Mouse (Mus musculus) bone marrow macrophage, adult 2 months (primary cell): ENCODE data around the gene Mb. TPM values are rescaled to one million over a fixed set of nuclear protein-coding genes. Genes with fewer than 3 reads are reported as not detected.
A peak's percentile ranks its signal among the peaks of the same experiment; 100 is the strongest.

Experiments
- H3K27ac ChIP-seq: 2 replicates; pipeline ENCODE4 v1.5.1; 2012; ENCODE audit warnings: low read depth, low read length; ENCODE audit not compliant: insufficient read depth
- H3K4me1 ChIP-seq: 2 replicates; pipeline ENCODE4 v1.6.1; 2012; ENCODE audit warnings: low read length; ENCODE audit not compliant: control insufficient read depth, insufficient read depth
- H3K4me3 ChIP-seq: 2 replicates; pipeline ENCODE4 v1.5.1; 2012; ENCODE audit warnings: mild to moderate bottlenecking, low read length, moderate library complexity; ENCODE audit not compliant: insufficient read depth
- CTCF ChIP-seq: IDR thresholded peaks from 2 replicates; pipeline ENCODE4 v1.5.1; 2012; ENCODE audit warnings: low read depth, mild to moderate bottlenecking, low read length, moderate library complexity
- POLR2A ChIP-seq: IDR thresholded peaks from 2 replicates; pipeline ENCODE4 v1.6.1; 2012; ENCODE audit warnings: mild to moderate bottlenecking, low read depth, low read length, borderline replicate concordance
- polyA plus RNA-seq: library from polyadenylated mRNA; stranded (reverse); fragments of >200 nt; gene quantifications from 2 replicates; pipeline ENCODE4 v1.2.4, GENCODE M21; 2012; ENCODE audit not compliant: missing spikeins, insufficient read depth, insufficient read length

Gene Mb
- polyA plus RNA-seq, 1 experiment, result not detected

DNA sequence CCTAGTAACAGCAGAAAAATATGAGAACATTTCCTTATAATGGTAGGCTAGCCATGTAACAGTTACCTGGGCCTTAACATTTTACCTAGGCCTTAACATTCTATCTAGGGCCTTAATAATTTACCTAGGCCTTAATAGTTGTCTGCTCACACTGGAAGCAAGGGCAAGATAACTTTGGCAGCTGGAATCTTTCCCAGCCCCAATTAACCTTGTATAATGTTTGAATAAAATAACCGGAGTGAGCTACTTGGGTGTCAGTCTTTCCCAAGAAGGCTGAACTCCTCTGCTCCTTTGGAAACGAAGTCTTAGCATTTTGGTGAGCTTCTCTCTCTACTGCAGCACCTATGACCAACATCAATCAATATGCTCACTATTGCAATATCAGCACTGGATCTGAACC is 52.4 kb downstream of the Mb start:
- Histone ChIP-seq H3K4me3 (no peak overlapping the region), H3K4me1 (no peaks in the 10 kb centered on the region), H3K27ac (no peak overlapping the region)
- TF ChIP-seq POLR2A (no peak), CTCF (no peak)

DNA sequence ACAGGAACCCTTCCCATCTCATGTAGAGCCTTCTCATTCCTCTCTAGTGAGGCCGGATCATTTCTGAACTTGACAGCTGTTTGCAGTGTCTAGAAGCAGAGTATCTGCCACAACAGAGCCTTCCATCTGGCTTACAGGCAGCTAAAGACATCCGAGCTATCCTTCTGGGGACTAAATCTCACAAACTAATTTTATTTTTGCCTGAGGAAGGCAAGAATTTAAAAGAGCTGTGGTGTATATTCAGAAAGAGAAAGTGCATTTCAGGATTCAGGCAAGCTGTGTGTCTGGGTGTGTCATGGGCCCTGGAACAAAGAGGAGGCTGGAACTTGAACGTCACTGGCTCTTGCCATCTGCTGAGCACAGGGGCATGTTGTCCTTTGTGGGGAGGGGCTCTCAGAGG is 56.1 kb downstream of the Mb start:
- H3K27ac ChIP-seq, result no peak overlapping the region
- no peaks in the 10 kb centered on the region for H3K4me1 ChIP-seq
- H3K4me3 ChIP-seq, result no peak overlapping the region
- TF ChIP-seq POLR2A, result no peak
- no peak for TF ChIP-seq CTCF

DNA sequence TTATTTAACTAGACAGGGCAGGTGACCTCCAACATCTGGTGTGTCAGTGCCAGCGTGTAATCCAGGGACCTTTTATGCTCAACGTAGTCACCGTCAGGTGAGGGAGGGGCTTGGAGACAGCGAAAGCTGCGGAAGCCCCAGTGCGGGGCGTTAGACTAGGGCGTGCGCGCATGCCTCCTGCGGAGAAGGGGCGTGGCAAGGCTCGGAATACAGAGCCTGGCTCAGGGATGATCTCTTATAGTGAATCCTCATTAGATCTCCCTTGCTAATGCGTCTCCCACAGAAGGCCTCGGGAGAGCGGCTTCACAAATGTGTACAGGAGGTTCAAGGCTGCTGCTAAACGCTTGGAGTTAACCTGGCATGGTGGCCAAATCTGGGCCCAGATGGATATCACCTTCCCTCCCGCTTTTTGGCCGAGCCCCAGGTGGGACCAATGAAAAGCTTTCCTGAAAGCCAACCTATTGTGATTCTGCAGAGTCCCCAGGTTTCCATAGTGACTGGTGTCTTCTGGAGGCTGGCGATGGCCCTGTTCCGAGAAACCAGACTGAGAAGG is 62.9 kb downstream of the Mb start:
- Histone ChIP-seq H3K4me1 (no peaks in the 10 kb centered on the region), H3K4me3 (peak overlapping the region; percentile 31), H3K27ac (no peak overlapping the region)
- TF ChIP-seq POLR2A, result no peak
- TF ChIP-seq CTCF, result no peak

DNA sequence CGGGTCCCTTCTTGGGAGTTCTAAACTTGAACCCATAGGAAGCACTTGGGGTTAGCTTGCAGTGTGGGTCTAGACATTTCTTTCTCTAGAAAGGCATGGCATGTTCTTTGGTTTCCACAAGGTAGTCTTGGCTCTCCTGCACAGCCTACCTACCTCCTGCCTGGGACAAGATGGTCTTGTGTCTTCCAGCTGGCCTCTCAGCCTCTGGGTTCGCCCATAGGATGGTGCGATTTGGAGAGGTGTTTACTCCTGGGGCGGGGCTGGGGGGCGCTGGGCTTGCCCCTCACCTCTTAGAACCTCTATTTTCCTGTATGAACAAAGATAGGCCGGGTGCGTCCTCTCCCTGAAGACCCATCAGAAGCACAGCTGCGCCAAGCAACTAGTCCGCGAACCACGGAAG is 63.3 kb downstream of the Mb start:
- no peaks in the 10 kb centered on the region for H3K4me1 ChIP-seq
- H3K27ac ChIP-seq, result no peak overlapping the region
- peak overlapping the region; percentile 31 for H3K4me3 ChIP-seq
- TF ChIP-seq CTCF (no peak), POLR2A (no peak)

DNA sequence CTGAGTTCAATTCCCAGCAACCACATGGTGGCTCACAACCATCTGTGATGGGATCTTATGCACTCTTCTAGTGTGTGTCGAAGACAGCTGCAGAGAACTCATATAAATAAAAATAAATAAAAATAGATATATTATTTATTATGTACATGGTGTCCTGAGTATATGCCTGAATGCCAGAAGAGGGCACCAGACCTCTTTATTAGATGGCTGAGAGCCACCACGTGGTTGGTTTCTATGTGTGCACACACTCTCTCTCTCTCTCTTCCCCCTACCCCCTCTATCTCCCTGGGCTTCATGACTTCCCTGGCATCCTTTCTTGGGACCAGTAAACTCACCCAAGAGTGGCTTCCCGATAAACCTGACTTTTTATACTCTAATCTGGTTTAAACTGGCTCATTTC is 67.7 kb downstream of the Mb start:
- H3K27ac ChIP-seq, result no peak overlapping the region
- H3K4me3 ChIP-seq, result no peak overlapping the region
- no peaks in the 10 kb centered on the region for H3K4me1 ChIP-seq
- no peak for TF ChIP-seq POLR2A
- no peak for TF ChIP-seq CTCF

DNA sequence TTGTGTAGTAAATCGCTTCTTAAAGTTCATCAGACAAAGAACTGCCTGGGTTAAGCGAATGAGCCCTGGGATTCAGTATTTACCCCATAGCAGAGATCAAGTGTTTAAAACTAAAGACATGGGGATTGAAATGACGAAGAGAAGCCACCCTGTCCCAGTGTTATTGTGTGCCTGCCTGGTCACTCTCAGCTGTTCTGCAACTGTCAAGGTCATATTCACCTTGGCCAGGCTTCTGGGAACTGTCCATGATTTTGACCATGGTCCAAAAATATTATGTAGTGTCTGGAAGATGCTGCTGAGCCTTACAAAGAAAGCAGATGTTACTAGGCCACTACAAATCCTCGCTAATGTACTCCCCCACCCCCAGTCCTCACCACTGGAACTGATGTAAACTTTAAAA is 70.7 kb downstream of the Mb start:
- no peak overlapping the region for H3K27ac ChIP-seq
- TF ChIP-seq POLR2A (no peak), CTCF (no peak)

DNA sequence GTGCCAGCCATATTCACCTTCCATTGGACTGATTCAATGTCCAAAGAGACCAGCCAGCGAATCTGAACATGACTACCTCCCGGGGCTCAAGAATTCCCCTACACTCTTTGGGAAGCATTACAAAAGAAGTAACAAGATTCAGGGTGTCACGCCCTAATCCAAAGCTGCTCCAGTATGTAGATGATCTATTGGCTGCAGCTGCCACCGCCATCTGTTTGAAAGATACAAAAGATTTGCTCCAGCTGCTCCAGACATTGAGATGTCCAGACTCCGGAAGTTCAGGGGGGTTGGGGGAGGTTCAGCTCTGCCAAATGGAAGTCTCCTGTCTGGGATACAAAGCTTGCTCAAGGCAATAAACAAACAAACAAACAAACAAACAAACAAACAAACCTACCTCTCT is 73.9 kb downstream of the Mb start:
- H3K27ac ChIP-seq, result no peak overlapping the region
- 0 out of 2 replicates have a peak, but pooled peaks cover 2% of the 10 kb centered on the region for H3K4me1 ChIP-seq
- no peak overlapping the region for H3K4me3 ChIP-seq
- TF ChIP-seq POLR2A (no peak), CTCF (no peak)

More for the DNA sequence above, 70.7 kb downstream of the Mb start:
- Histone ChIP-seq H3K4me3 (no peak overlapping the region), H3K4me1 (no peaks in the 10 kb centered on the region)

DNA sequence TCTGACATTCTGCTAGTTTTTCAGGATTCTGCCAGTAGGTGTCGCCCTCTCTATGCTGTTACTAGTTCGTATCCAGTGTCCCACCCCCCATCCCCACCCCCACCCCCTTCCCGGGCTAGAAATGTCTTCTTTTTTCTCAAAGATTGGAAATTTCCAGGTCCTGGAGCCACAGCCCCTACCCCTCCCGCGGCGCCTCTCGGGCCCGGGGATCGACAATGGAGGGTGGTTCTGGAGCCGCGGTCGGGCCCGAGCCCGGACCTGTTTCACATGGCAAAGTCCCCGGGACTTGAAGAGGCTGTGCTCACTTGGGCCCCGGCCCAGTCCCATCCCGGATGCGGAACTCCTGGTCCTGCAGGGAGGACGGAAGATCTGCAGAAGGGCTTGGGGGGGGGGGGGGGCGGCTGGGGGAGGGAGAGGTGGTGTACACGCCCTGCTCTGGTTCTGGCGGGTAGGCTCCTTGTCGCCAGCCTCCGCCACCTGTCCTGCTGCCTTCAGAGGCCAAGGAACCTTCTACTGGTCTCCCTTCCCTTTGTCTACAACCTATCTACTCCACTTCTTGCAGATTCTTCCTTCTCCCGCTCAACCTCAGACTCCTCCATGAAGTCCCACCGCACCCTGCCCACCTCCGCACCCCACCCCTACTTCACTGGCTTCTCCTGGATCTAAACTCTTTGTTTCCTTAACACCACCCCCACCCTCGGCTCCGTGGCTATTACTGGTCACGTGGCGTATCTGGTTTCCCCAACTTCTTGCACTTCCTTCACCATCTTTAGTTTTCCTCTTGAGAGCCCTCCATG is 76.4 kb downstream of the Mb start:
- peak; percentile 70; the same call in 1 of the 2 replicates for TF ChIP-seq CTCF
- TF ChIP-seq POLR2A, result no peak

DNA sequence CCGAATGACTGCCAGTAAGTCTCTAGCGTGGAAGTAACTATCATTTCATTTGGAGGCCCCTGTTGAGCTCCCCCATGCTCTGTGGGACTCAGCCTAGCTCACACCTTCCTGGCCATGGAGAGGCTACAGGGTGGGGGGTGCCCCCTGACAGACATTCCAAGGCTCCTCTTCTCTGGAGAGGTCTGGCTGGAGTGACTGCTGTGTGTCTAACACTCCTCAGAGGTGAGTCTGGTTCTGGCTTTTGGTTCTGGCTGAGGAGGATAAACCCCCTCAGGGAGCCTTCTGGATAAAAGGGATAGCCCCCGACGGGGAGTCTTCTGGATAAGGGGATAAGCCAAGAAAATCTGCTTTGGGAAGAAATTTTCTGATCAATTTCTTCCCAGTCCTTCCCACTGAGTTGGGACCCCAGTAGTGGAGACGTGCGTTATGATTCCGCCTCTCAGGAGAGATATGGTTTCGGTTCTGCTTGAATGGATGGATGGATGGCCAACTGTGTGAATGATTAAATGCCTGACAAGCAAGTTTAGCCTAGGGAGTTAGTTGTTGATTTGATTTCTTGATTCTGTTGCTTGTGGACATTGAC is 77.1 kb downstream of the Mb start:
- TF ChIP-seq POLR2A, result no peak
- no peak for TF ChIP-seq CTCF
- H3K4me3 ChIP-seq, result no peak overlapping the region
- H3K27ac ChIP-seq, result no peak overlapping the region
- H3K4me1 ChIP-seq, result 0 out of 2 replicates have a peak, but pooled peaks cover 2% of the 10 kb centered on the region

More for the DNA sequence above, 76.4 kb downstream of the Mb start:
- Histone ChIP-seq H3K4me3 (peak overlapping the region; percentile 42), H3K27ac (no peak overlapping the region), H3K4me1 (0 out of 2 replicates have a peak, but pooled peaks cover 2% of the 10 kb centered on the region)

DNA sequence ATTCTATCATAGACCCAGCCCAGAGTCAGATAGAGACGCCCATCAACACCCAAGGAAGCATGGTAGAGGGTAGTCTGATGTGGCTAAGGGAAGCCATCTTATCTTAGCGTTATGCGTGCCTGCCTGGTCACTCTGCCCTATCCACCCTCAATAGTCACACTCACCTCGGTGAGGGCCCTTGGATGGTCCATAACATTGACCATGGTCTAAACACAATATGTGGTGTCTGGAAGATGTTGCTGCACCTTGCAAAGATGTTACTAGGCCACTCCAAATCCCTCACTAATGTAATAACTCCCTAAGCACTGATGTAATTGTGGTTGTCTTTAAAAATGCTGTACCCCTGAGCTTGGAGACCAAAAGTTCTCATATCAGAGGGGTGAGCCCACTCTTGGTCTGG is 77.8 kb downstream of the Mb start:
- Histone ChIP-seq H3K4me3 (no peak overlapping the region), H3K27ac (no peak overlapping the region), H3K4me1 (0 out of 2 replicates have a peak, but pooled peaks cover 2% of the 10 kb centered on the region)
- TF ChIP-seq CTCF (no peak), POLR2A (no peak)

Other genes with a start within 250 kb of the Mb start
- 5.5 and 5.6 TPM in 2 replicates for gene Zfp251, start 179.2 kb downstream of the Mb start, polyA plus RNA-seq
- 4.5 and 4.8 TPM in 2 replicates for gene Zfp7, start 171.4 kb downstream of the Mb start, polyA plus RNA-seq
- not detected in 2 replicates for gene Gm49527, start 171.3 kb downstream of the Mb start, polyA plus RNA-seq
- 1.1 and 2.1 TPM in 2 replicates for gene Zfp647, start 125.2 kb downstream of the Mb start, polyA plus RNA-seq
- 25.0 and 28.1 TPM in 2 replicates for gene 1110038F14Rik, start 102.2 kb downstream of the Mb start, polyA plus RNA-seq
- gene Apol6, start 5.9 kb downstream of the Mb start, polyA plus RNA-seq, result not detected in 2 replicates